Mouse (Mus musculus): Measurements from ENCODE around the gene Usp36. TPM values are rescaled to one million over a fixed set of nuclear protein-coding genes. Genes with fewer than 3 reads are reported as not detected.

Gene Usp36
- polyA plus RNA-seq, 1 experiment: 19.4 TPM

DNA sequence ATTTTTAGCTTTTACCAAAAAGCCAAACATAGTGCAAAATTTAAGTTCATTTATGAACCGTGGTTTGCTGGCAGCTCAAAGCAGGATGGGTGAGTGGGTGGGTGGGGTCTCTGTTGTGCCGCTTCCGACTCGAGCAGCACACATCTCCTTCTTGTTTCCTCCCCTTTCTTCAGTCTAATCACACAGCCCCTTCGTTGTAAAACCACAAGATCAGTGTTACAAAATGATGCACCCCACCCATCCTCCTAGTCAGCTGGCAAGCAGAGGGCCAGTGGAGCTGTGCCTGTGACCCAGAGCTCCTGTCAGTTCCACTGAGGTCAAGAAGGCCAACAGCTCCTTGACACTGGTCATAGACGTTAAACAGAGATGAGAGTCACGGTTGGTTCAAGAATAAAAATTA lies 62.4 kb downstream of the Usp36 start:
- peaks cover 3% of the 10 kb centered on the region for H3K4me1 ChIP-seq (ENCODE audit: control insufficient read depth, insufficient read depth, low read length)
- H3K27ac ChIP-seq (ENCODE audit: insufficient read depth, low read length): no peak overlapping the region
- H3K4me3 ChIP-seq (ENCODE audit: insufficient read depth, low read length): no peak overlapping the region
- no peak for TF ChIP-seq POLR2A (IDR thresholded peaks at IDR 0.05; ENCODE audit: low read depth, low read length)
- no peak for TF ChIP-seq CTCF (IDR thresholded peaks at IDR 0.05; ENCODE audit: borderline replicate concordance, insufficient read depth, low read length)

DNA sequence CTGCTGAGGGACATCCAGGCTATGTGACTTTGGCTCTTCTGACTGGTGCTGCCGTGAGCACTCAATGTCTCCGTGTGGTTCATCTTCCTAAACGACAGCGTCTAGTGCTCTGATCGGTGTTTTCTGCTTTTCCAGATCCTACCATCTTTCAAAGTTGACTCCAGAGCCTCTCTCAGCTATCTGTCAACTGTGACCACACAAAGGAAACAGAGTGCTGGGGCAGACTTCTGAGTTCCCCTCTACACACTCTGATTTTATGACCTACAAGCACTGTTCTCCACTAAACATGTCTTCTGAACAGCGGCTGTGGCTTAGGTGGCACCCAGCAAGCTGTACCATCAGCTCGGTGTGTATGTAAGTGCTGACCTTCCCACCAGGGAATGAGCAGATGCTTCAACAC lies 63.2 kb downstream of the Usp36 start:
- Histone ChIP-seq H3K4me3 (ENCODE audit: insufficient read depth, low read length) (no peak overlapping the region), H3K27ac (ENCODE audit: insufficient read depth, low read length) (no peak overlapping the region), H3K4me1 (ENCODE audit: control insufficient read depth, insufficient read depth, low read length) (peaks cover 5% of the 10 kb centered on the region)
- TF ChIP-seq POLR2A (IDR thresholded peaks at IDR 0.05; ENCODE audit: low read depth, low read length): no peak
- no peak for TF ChIP-seq CTCF (IDR thresholded peaks at IDR 0.05; ENCODE audit: borderline replicate concordance, insufficient read depth, low read length)

DNA sequence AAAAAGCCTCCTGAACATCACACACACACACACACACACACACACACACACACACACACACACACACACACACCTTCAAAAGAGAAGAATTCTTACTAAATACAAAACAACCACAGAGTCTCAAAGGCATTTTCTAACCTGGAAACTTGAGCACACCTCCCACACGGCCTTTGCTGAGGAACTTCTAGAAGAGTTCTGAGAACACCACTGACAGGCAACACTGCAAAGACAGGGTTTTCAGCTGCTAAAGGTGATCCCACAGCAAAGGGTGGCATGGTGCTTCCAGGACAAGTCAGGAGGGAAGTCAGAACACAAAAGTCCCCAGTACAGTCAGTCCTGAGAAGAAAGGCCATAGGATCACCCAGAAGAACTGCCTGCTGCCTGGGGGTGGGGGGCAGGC lies 64.2 kb downstream of the Usp36 start:
- Histone ChIP-seq H3K4me1 (ENCODE audit: control insufficient read depth, insufficient read depth, low read length) (peaks cover 5% of the 10 kb centered on the region), H3K4me3 (ENCODE audit: insufficient read depth, low read length) (no peak overlapping the region), H3K27ac (ENCODE audit: insufficient read depth, low read length) (no peak overlapping the region)
- TF ChIP-seq POLR2A (IDR thresholded peaks at IDR 0.05; ENCODE audit: low read depth, low read length) (no peak), CTCF (IDR thresholded peaks at IDR 0.05; ENCODE audit: borderline replicate concordance, insufficient read depth, low read length) (no peak)

DNA sequence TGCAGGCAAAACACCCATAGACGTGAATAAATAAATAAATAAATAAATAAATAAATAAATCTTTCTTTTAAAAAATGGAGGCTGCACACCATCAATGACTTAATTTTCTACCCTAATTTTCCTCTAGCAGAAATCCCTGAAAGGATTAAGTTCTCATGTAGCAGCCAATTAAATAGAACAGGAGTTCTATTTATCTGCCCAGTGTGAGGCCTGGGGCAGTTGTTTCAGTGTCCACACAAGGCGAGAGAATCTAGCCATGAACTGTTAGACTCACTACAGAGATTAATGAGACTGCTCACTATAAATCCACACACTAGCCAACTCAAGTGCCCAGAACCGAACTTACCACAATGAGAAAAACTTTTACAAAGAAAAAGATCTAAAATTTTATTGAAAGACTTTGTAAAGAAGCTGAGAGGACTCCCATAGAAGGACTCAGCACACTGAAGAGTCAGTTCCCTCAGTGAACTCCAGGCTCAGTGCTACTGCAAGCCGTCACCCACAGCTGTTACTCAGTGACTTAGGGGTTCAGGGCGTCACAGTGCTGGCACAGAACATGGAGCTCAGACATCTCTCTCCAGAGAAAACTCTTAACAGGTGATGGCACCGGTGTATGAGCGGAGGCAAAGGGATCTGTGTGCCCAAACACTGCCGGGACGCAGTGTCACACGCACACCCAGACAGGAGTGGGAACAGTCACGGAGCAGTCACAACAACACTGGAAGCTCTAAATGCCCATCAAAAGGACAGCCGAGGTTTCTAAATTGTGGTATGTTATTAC lies 64.8 kb downstream of the Usp36 start:
- H3K4me3 ChIP-seq (ENCODE audit: insufficient read depth, low read length): no peak overlapping the region
- no peak overlapping the region for H3K27ac ChIP-seq (ENCODE audit: insufficient read depth, low read length)
- peaks cover 5% of the 10 kb centered on the region for H3K4me1 ChIP-seq (ENCODE audit: control insufficient read depth, insufficient read depth, low read length)
- TF ChIP-seq CTCF (IDR thresholded peaks at IDR 0.05; ENCODE audit: borderline replicate concordance, insufficient read depth, low read length) (no peak), POLR2A (IDR thresholded peaks at IDR 0.05; ENCODE audit: low read depth, low read length) (no peak)

DNA sequence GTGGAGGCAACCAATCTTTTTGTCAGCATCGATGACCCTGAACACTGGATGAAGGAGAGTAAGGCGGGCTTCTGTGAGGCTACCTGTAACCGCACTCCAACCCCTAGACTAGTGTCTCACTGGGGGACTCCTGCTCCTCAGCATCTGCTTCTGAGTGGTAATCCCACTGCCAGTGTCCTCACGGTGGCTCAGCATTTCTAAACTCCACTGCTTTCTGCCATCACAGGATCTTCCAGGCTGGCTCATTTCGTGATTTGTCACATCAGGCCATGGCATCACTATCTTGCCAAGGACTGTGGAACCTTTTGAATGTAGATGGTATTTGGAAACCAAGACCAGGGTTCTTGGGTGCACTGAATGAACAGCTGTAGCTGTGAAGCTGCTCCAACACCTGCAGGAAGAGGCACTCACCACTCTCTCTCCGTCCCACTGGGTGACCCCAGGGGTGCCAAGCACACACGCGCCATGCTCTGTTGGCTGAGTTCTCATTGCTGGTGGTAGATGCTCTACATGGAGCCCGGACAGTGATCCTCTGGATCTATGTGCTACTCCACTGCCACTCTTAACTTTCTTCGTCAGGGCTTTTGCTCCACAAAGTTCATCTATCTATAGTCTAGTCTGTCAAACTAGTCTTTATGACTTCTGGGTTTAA lies 66.5 kb downstream of the Usp36 start:
- Histone ChIP-seq H3K4me3 (ENCODE audit: insufficient read depth, low read length) (no peak overlapping the region), H3K4me1 (ENCODE audit: control insufficient read depth, insufficient read depth, low read length) (peaks cover 5% of the 10 kb centered on the region), H3K27ac (ENCODE audit: insufficient read depth, low read length) (no peak overlapping the region)
- TF ChIP-seq CTCF (IDR thresholded peaks at IDR 0.05; ENCODE audit: borderline replicate concordance, insufficient read depth, low read length) (no peak), POLR2A (IDR thresholded peaks at IDR 0.05; ENCODE audit: low read depth, low read length) (no peak)

DNA sequence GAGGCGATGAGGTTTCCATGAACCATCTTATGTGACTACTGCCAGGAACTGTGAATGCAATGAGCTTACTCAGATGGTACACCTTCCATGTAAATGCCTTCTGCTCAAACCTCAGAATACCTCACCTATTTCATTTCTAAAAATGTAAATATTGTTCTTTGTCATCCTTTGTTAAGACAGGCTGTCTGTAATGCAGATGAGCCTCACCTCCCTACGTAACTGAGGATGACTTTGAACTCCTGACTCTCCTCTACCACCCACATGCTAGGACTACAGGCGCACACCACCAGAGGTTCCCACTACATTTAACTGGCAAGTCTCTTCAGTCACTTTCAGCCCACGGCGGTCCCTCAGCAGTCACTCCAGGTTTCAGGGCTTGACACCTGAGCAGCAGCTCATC lies 67.1 kb downstream of the Usp36 start:
- no peak overlapping the region for H3K4me3 ChIP-seq (ENCODE audit: insufficient read depth, low read length)
- H3K4me1 ChIP-seq (ENCODE audit: control insufficient read depth, insufficient read depth, low read length): peaks cover 5% of the 10 kb centered on the region
- TF ChIP-seq CTCF (IDR thresholded peaks at IDR 0.05; ENCODE audit: borderline replicate concordance, insufficient read depth, low read length) (no peak), POLR2A (IDR thresholded peaks at IDR 0.05; ENCODE audit: low read depth, low read length) (no peak)
- no peak overlapping the region for H3K27ac ChIP-seq (ENCODE audit: insufficient read depth, low read length)

DNA sequence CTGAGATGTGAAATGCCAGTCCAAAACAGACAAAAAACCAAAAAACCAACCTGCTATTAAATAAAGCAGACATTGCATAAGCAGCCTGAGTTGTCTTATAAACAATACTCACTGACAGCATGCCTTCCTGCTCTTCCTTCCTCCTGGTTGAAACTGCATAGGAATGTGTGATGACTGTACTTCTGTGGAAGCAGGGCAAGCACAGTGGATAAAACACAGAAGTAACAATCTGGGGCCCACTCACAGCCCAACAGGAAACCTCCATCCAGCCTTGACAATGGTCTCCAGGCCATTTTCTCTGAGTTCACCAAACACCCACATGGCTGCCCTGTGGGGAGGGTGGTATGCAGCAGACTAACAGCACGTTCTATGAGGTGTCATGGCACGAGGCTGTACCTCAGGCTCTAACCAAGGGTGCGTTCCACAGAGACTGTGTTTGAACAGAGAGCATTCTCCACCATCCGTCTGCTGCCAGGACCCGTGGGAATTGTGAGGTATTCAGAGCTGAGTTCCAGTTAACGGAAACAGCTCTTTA lies 67.6 kb downstream of the Usp36 start:
- TF ChIP-seq POLR2A (IDR thresholded peaks at IDR 0.05; ENCODE audit: low read depth, low read length): no peak
- TF ChIP-seq CTCF (IDR thresholded peaks at IDR 0.05; ENCODE audit: borderline replicate concordance, insufficient read depth, low read length): no peak
- no peak overlapping the region for H3K27ac ChIP-seq (ENCODE audit: insufficient read depth, low read length)

DNA sequence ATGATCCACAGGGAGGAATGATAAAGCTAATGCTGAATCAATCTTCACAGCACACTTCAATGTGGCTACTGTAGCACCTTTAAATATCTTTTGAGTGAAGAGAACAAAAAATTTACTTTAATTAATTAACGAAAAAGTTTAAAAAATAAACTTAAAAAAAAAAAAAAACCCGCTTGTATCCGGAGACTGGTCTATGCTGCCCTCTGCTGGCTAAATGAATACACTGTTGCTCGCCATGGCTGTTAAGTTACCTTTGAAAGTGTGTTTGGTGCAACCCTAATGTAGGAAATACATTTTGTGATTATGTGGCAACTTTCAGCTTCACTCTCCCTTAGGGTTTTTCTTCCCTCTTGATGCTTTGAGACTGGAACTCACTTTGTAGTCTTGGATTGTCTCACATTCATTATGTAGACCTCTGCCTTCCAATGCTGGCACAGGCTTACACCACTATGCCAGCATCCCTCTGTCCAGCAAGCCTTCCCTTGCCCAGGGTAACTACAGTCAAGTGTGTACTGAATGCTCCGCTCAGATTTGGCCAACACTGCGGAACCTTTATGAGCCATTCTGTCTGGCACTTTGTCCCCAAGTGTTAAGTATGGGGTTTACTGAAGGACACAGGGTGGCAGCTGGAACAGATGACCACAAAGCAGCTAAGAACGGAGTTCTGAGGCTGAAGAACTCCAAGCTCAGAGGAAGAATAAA lies 69.3 kb downstream of the Usp36 start:
- Histone ChIP-seq H3K4me3 (ENCODE audit: insufficient read depth, low read length) (no peak overlapping the region), H3K4me1 (ENCODE audit: control insufficient read depth, insufficient read depth, low read length) (peaks cover 14% of the 10 kb centered on the region), H3K27ac (ENCODE audit: insufficient read depth, low read length) (no peak overlapping the region)
- TF ChIP-seq POLR2A (IDR thresholded peaks at IDR 0.05; ENCODE audit: low read depth, low read length) (no peak), CTCF (IDR thresholded peaks at IDR 0.05; ENCODE audit: borderline replicate concordance, insufficient read depth, low read length) (0 out of 2 replicates have a peak, but pooled peaks have one; percentile 5)

More for the DNA sequence above, 67.6 kb downstream of the Usp36 start:
- Histone ChIP-seq H3K4me3 (ENCODE audit: insufficient read depth, low read length) (no peak overlapping the region), H3K4me1 (ENCODE audit: control insufficient read depth, insufficient read depth, low read length) (peaks cover 5% of the 10 kb centered on the region)

DNA sequence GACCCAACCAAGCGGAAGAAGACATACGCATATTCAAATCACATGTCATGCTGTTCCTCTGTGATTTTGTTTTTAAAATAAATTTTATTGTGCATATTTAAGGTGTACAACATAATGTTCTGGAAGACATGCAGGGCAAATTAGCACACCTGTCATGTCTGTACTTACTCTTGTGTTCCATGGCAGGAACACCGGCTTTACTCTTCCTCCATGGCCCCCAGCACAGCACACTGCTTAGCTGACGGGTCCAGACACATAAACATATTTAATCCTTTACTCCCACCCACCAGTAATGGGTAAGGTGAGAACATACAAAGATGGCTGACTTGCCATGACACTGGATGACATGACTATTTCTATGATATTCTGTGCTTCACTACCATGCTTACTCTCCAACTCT lies 71.0 kb downstream of the Usp36 start:
- Histone ChIP-seq H3K4me1 (ENCODE audit: control insufficient read depth, insufficient read depth, low read length) (peaks cover 18% of the 10 kb centered on the region), H3K4me3 (ENCODE audit: insufficient read depth, low read length) (no peak overlapping the region), H3K27ac (ENCODE audit: insufficient read depth, low read length) (no peak overlapping the region)
- TF ChIP-seq CTCF (IDR thresholded peaks at IDR 0.05; ENCODE audit: borderline replicate concordance, insufficient read depth, low read length) (no peak), POLR2A (IDR thresholded peaks at IDR 0.05; ENCODE audit: low read depth, low read length) (no peak)
